Mouse (Mus musculus): Measurements from ENCODE around the gene Tmem43. TPM values are rescaled to one million over a fixed set of nuclear protein-coding genes. Genes with fewer than 3 reads are reported as not detected.

Tmem43 gene
- 47.9 and 50.4 TPM in 2 replicates for polyA plus RNA-seq (2015; fragmentation: Nextera tagmentation; extraction: Ambion mirVana)

DNA sequence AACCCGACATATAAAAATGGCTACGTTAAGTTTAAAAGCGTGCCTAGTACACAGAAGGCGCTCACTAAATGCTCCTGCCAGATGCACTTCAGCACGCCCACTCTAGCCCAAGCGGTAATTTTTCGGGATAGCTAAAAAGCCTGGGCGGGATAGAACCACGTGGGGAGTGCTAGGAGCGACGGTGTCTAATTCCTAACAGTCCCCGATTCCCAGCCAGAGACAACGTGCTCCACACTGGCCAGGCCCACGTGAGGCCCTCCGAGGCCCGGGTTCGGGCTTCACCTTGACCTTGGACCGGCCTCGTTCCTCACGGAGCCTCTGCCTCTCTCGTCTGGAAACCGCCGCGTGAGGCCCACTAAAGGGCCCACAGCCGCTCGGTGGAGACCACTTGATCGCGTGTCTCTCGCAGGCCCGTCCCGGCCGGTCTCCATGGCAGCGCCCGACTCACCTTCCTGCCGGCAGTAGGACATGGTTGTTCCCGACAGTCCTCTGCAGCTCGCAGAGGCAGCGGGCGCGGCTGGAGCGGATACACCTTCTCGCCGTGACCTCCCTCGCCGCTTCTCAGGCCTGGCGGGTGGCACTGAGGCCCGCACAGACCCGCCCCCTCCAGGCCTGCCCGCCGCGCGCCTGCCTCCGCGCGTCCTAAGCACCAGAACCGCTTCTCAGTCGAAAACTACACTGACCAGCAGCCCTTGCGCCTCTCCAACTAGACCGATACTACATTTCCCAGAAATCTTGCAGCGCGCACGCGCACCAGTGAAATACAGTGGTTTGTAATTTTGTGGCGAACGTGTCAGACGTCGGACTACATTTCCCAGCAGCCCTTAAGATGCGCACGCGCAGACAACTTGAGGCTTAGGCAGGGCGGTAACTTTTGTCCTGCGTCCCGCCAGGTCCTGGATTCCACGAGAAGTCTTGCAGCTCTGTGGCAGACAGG is at the start of gene Tmem43, which contains the start of gene Chchd4:
TSS of gene Tmem43 (plus strand) at position 836 of the 937 bp plus-strand sequence.
TSS of gene Chchd4 (minus strand) at position 679 of the 937 bp plus-strand sequence.
- ATAC-seq (ENCODE audit: low FRiP score, low read depth) = peak; percentile 97
- WGBS = under 1% methylated on average over 74 of the region's 74 CpGs
- peaks cover 13% of the 10 kb centered on the region for H3K36me3 ChIP-seq
- H3K4me2 ChIP-seq = peak within 1 kb of the TSS; percentile 82
- peak within 1 kb of the TSS; percentile 80 for H3K27ac ChIP-seq (replicated peaks)
- H3K9ac ChIP-seq = peak within 1 kb of the TSS; percentile 74
- H3K27me3 ChIP-seq = no peaks in the 10 kb centered on the region
- H3K4me3 ChIP-seq = peak within 1 kb of the TSS; percentile 77
- no peaks in the 10 kb centered on the region for H3K9me3 ChIP-seq
- H3K4me1 ChIP-seq (replicated peaks) = peaks cover 30% of the 10 kb centered on the region

DNA sequence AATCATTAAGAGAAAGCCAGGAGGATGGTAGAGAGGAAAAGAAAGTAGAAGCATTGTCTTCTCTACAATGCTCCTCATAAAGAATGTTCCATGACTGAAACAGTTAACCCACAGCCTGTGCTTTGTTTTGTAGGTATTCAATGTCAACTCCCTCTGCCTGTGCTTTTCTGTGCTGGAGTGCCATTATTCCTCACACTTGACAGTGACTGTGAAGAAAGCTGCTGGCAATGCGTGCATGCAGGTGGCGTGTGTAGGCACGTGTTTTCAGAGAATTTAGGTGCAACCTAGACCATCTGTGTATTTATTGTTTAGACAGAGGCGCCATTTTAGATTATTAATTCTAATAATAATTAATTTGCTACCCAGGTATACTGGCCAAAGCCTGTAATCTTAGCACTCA is 49.4 kb upstream of the Tmem43 start:
- no peaks in the 10 kb centered on the region for H3K36me3 ChIP-seq

DNA sequence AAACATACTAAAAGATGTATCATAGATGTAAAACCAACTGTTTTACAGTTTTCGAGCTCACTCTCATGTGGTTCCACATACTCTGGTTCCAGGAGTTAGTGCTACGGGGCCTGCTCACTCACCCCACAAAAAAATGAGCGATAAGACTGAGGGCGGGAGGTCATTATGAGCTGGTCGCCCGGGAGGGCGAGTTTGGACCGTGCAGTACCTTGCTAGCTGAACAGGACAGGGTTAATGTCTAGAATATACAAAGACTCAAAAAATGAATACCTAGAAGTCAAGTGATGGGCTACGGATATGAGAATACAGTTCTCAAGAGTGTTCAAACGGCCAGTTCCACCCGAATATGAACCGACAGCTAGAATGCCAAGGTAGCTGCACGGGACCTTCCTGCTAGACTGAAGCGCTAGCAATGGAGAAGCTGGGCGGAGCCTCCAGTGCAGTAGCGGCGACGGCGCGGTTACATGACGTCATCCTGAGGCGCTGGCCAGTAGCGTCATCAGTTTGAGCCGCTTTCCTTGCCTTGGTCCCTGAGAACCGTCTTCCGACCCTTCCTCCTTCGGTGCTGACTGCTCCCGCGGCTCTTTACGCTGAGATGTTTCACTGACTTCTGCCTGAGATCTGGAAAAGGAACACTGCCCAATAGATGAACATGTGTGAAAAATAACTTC is 32.9 kb upstream of the Tmem43 start:
- Histone ChIP-seq H3K36me3 (no peaks in the 10 kb centered on the region), H3K9ac (peak overlapping the region; percentile 58), H3K9me3 (no peaks in the 10 kb centered on the region), H3K27ac (replicated peaks) (peak overlapping the region; percentile 84), H3K4me1 (replicated peaks) (peaks cover 8% of the 10 kb centered on the region), H3K4me3 (peak overlapping the region; percentile 59), H3K4me2 (peak overlapping the region; percentile 90), H3K27me3 (peaks cover 12% of the 10 kb centered on the region; the same call in 1 of the 2 replicates)
- ATAC-seq (ENCODE audit: low FRiP score, low read depth) = peak; percentile 95
- 2% methylated on average over 30 of the region's 30 CpGs for WGBS

More for the DNA sequence above, 49.4 kb upstream of the Tmem43 start:
- ATAC-seq (ENCODE audit: low FRiP score, low read depth) = no peak
- Histone ChIP-seq H3K9me3 (no peaks in the 10 kb centered on the region), H3K4me1 (replicated peaks) (no peaks in the 10 kb centered on the region), H3K27me3 (peaks cover 8% of the 10 kb centered on the region; the same call in 1 of the 2 replicates), H3K4me2 (no peak overlapping the region), H3K4me3 (no peak overlapping the region), H3K9ac (no peak overlapping the region), H3K27ac (replicated peaks) (no peak overlapping the region)
- WGBS = 34% methylated on average over 4 of the region's 4 CpGs

DNA sequence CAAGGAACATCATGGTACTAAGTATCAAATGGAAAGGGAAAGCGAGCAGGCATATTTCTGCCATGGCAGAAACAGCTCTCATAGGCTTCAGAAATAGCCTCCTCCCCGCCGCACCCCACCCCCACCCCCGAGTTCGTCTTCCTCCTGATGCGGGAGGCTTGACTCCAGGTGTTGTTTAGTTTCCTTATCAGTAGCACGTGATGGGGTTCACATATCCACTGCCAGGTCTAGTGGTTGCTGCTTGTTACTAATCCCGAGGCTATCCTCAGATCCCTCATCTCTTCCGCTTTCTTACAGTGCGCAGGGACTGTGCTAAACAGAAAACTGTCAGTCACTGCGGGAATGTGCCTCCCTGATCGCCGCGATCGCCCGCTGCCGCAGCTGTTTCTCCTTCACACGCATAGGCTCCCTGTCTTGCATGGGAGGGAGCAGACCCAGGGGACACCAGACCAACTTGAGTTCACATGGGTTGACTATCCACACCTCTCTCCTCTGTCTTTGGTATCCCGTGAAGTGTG is 32.3 kb upstream of the Tmem43 start:
- Histone ChIP-seq H3K36me3 (no peaks in the 10 kb centered on the region), H3K9ac (peak overlapping the region; percentile 58), H3K9me3 (no peaks in the 10 kb centered on the region), H3K4me1 (replicated peaks) (peaks cover 8% of the 10 kb centered on the region), H3K27me3 (peaks cover 9% of the 10 kb centered on the region; the same call in 1 of the 2 replicates), H3K4me2 (peak overlapping the region; percentile 90), H3K27ac (replicated peaks) (peak overlapping the region; percentile 84), H3K4me3 (peak overlapping the region; percentile 59)
- peak; percentile 67 for ATAC-seq (ENCODE audit: low FRiP score, low read depth)
- WGBS = 3% methylated on average over 19 of the region's 19 CpGs

DNA sequence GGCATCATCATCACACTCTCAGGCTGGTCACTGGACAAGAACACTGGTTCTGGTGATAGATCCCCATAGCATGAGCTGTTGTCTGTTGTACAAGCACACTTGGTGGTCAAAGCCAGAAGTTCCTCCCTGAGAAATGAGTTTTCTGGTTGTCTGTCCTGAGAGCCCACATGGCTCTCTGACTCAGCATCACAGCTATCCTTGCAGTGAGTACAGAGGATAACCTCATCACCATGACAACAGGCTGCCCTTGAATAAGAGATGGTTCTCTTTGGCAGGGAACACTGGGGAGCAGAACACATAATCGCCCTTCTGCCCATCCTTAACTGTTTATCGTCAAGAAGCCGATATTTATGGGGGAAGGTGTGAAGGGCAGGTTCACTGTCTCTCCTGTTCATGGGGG is 28.2 kb upstream of the Tmem43 start:
- no peak for ATAC-seq (ENCODE audit: low FRiP score, low read depth)
- Histone ChIP-seq H3K27ac (replicated peaks) (no peak overlapping the region), H3K4me1 (replicated peaks) (peaks cover 8% of the 10 kb centered on the region), H3K36me3 (no peaks in the 10 kb centered on the region), H3K4me3 (no peak overlapping the region), H3K4me2 (no peak overlapping the region), H3K27me3 (0 out of 2 replicates have a peak, but pooled peaks cover 2% of the 10 kb centered on the region), H3K9ac (no peak overlapping the region), H3K9me3 (no peaks in the 10 kb centered on the region)
- WGBS = 71% methylated on average over 3 of the region's 3 CpGs

DNA sequence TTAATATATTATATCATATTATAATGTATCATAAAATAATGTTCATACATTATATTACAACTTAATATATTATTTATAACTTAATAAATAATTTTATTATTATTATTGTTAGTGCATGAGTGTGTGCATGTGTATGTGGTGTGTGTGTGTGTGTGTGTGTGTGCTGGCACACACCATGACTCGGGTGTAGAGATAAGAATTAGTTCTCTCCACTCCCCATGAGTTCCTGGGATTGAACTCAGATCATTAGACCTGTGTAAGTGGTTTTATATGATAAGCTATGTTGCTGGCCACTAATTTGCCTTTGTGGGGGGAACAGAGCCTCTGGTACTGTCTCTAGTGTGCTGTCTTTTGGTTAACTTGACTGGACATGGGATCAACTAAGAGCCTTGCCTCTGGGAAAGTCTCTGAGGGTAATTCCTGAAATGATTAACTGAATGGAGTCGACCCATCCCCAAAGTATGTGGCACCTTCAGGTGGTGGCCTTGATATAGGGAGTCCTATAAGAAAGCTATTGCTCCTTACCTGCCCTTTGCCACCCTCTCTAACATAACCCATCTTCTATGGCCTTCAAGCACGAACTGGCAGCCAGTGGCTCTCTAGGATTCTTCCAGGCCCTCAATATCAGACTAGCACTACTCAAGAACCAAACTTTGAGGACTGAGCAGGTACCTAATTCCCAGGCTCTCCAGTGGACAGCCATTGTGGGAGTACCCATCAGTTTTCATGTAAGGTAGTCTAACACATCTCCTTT is 23.9 kb upstream of the Tmem43 start:
- no peaks in the 10 kb centered on the region for H3K36me3 ChIP-seq
- H3K27ac ChIP-seq (replicated peaks) = no peak overlapping the region
- no peaks in the 10 kb centered on the region for H3K9me3 ChIP-seq
- H3K4me2 ChIP-seq = no peak overlapping the region
- H3K27me3 ChIP-seq = 0 out of 2 replicates have a peak, but pooled peaks cover 2% of the 10 kb centered on the region
- H3K9ac ChIP-seq = no peak overlapping the region
- WGBS = 61% methylated on average over 3 of the region's 3 CpGs
- H3K4me3 ChIP-seq = no peak overlapping the region
- no peaks in the 10 kb centered on the region for H3K4me1 ChIP-seq (replicated peaks)
- ATAC-seq (ENCODE audit: low FRiP score, low read depth) = no peak

DNA sequence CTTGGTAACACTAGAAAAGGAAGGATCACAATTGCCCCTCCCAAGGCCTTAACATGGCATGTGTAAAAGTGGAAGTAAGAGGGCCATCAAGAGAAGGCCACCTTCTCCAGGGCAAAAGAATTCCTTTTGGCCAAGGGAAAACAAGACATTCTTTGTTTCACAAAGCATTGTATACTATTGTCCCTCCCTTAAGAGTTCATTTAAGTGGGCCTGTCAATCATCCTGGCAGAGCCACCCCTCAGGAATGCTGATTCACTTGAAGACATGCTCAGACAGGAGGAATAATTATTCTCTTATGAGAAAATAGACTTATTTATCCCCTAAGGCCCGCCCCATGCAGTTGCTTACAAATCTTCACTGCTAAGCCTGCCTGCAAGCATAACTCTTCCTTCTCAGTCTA is 21.4 kb upstream of the Tmem43 start:
- Histone ChIP-seq H3K4me1 (replicated peaks) (no peaks in the 10 kb centered on the region), H3K9me3 (no peaks in the 10 kb centered on the region), H3K4me2 (no peak overlapping the region), H3K27me3 (0 out of 2 replicates have a peak, but pooled peaks cover 2% of the 10 kb centered on the region), H3K9ac (no peak overlapping the region), H3K36me3 (no peaks in the 10 kb centered on the region), H3K27ac (replicated peaks) (no peak overlapping the region), H3K4me3 (no peak overlapping the region)
- no peak for ATAC-seq (ENCODE audit: low FRiP score, low read depth)
- 53% methylated on average over 1 of the region's 1 CpGs for WGBS

DNA sequence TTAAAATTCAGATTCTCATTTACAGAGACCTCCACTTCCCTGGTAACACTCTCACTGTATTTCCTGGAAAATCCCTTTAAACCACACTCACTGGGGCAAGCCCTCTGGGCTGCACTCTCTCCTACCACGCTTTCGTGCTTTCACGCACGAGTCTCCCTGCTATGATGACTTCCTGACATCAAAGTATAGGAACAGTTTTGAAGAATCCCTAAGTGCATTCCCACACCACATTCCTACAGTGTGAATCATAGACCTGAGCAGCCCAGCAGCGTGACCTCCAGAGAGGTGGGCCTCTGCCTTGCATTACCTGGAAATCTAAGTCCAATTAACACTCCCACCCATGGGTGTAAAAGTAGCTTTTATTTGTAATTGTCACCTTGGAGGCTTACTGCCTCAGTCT is 19.0 kb upstream of the Tmem43 start:
- Histone ChIP-seq H3K4me2 (no peak overlapping the region), H3K4me3 (no peak overlapping the region), H3K36me3 (no peaks in the 10 kb centered on the region), H3K9me3 (no peaks in the 10 kb centered on the region), H3K4me1 (replicated peaks) (no peaks in the 10 kb centered on the region), H3K9ac (no peak overlapping the region), H3K27me3 (no peaks in the 10 kb centered on the region), H3K27ac (replicated peaks) (no peak overlapping the region)
- 74% methylated on average over 5 of the region's 5 CpGs for WGBS
- no peak for ATAC-seq (ENCODE audit: low FRiP score, low read depth)

DNA sequence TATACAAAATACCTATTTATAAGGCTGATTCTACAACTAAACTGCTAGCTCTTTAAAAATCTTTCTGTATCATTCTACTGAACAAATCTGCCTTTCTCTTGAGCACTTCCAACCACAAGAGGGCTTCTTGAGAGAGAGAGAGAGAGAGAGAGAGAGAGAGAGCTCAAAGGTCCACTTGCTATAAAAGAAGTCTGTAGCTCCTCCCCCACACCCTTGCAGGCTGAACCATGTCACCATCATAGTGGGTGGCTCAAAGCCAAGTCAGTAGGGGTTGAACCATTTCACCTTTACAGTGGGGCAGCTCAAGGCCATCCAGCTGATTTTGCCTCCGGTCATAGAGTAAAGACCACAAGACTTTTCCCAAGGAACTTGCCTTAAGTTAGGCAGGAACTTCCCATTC is 14.0 kb upstream of the Tmem43 start:
- Histone ChIP-seq H3K9ac (no peak overlapping the region), H3K27ac (replicated peaks) (no peak overlapping the region), H3K4me1 (replicated peaks) (no peaks in the 10 kb centered on the region), H3K4me2 (no peak overlapping the region), H3K36me3 (peaks cover 17% of the 10 kb centered on the region), H3K27me3 (no peaks in the 10 kb centered on the region), H3K9me3 (no peaks in the 10 kb centered on the region), H3K4me3 (no peak overlapping the region)
- no peak for ATAC-seq (ENCODE audit: low FRiP score, low read depth)
- 86% methylated on average over 1 of the region's 1 CpGs for WGBS

DNA sequence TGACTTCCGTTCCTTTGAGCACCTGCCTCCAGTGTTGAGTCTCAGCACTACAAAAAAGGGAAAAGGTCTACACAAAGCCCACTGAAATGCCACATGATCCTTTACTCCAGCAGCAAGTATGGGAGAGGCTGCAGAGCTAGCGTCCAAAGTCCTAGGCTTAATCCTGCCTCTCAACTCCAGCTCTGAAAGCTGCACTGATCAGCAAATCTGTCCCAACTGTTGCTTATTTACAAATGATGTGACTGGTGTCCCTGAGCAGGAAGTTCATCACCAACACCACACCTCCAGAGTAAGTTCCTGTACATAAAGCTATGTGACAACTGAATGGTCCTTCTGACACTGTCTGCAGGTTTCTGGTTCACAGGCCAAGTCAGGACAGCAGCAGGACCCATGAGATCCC is 7.7 kb upstream of the Tmem43 start:
- 97% methylated on average over 2 of the region's 2 CpGs for WGBS
- no peak overlapping the region for H3K4me3 ChIP-seq
- H3K4me2 ChIP-seq = no peak overlapping the region
- H3K9ac ChIP-seq = no peak overlapping the region
- 0 out of 2 replicates have a peak, but pooled peaks cover 5% of the 10 kb centered on the region for H3K4me1 ChIP-seq (replicated peaks)
- no peaks in the 10 kb centered on the region for H3K27me3 ChIP-seq
- H3K27ac ChIP-seq (replicated peaks) = no peak overlapping the region
- H3K9me3 ChIP-seq = no peaks in the 10 kb centered on the region
- ATAC-seq (ENCODE audit: low FRiP score, low read depth) = no peak
- H3K36me3 ChIP-seq = peaks cover 47% of the 10 kb centered on the region

DNA sequence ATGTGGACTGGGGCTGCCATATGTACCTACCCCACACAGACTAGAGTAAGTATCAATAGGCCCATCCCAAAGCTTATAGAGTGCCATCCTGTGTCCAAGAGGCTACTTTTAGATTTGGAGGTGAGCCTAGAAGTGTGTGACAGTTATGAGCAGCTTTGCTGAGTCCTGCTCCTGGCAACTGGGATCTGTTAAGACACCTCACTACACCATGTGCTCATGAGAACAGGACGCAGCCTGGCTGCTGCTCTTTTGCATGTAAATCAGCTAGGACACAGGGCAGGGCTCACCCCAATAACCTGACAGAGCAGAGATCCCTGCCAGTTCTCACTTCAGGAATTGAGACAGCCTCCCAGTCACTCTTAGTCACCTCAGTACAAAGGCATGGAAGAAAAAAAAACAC is 6.4 kb upstream of the Tmem43 start:
- no peak overlapping the region for H3K4me2 ChIP-seq
- H3K4me3 ChIP-seq = no peak overlapping the region
- WGBS = 71% methylated on average over 1 of the region's 1 CpGs
- no peaks in the 10 kb centered on the region for H3K27me3 ChIP-seq
- no peak overlapping the region for H3K27ac ChIP-seq (replicated peaks)
- H3K36me3 ChIP-seq = peaks cover 47% of the 10 kb centered on the region
- ATAC-seq (ENCODE audit: low FRiP score, low read depth) = no peak
- no peaks in the 10 kb centered on the region for H3K9me3 ChIP-seq
- peaks cover 12% of the 10 kb centered on the region for H3K4me1 ChIP-seq (replicated peaks)
- no peak overlapping the region for H3K9ac ChIP-seq
